Comparison of ENCODE assay signal across 10 mouse cellular contexts in the genomic region with DNA sequence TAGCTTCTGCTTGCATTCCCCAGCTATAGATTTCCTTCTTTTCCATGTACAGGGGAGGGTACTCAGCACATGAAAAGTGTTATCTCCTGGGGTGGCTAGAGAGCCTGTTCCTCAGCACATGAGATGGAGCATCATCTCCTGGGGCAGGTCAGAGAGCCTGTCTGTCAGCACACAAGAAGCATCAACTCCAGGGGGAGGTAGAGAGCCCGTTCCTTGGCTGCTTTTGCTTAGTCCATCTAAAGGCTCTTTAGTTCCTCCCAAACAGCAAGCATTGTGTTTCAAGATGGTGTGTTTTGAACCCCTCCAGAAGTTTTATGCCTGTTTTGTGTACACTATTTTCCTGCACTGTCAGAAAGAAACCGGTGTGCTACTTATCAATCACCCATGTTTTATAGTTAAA. TPM values are rescaled to one million over a fixed set of nuclear protein-coding genes. Genes with fewer than 3 reads are reported as not detected.
DNase-seq lines count a peak whose midpoint lies in the region; ATAC-seq lines count a peak whose summit lies in the region.
"Had no signal": no experiment of that assay in that cellular context is flagged by ENCODE, and none has a peak within 500 bp of the region (broad histone marks: within the 10 kb centered on the region; RNA-seq: fewer than 3 reads in every experiment).

No protein-coding gene starts in this region.

- no peaks in the 10 kb centered on the region for H3K9me3 ChIP-seq in hindbrain, embryonic 10.5 days
- no peaks in the 10 kb centered on the region for H3K9me3 ChIP-seq in hindbrain, embryonic 14.5 days (ENCODE audit: control insufficient read depth, low read length)
- H3K9me3 ChIP-seq in midbrain, embryonic 14.5 days (ENCODE audit: control insufficient read depth, low read length) = no peaks in the 10 kb centered on the region
- H3K9me3 ChIP-seq in midbrain, embryonic 16.5 days (replicated peaks; ENCODE audit: control insufficient read depth, low read length, poor library complexity, severe bottlenecking) = no peaks in the 10 kb centered on the region
- H3K9me3 ChIP-seq: liver, embryonic 15.5 days had no signal

- DNase-seq in hindbrain, embryonic 10.5 days (ENCODE audit: low spot score) = peak; percentile 2
- no peak for DNase-seq in hindbrain, embryonic 14.5 days (ENCODE audit: low spot score)
- peak; percentile 1 for DNase-seq in midbrain, embryonic 14.5 days
- DNase-seq in brain, adult 2 months (ENCODE audit: low read depth, low spot score) = peak; percentile 23
- peak; percentile 20 for DNase-seq in retina, postnatal 1 day

- no peaks in the 10 kb centered on the region for H3K4me1 ChIP-seq in hindbrain, embryonic 10.5 days (replicated peaks)
- no peaks in the 10 kb centered on the region for H3K4me1 ChIP-seq in hindbrain, embryonic 14.5 days (replicated peaks; ENCODE audit: control insufficient read depth, insufficient read depth, low read length)
- no peaks in the 10 kb centered on the region for H3K4me1 ChIP-seq in midbrain, embryonic 14.5 days (ENCODE audit: control insufficient read depth, insufficient read depth, low read length)
- no peaks in the 10 kb centered on the region for H3K4me1 ChIP-seq in midbrain, embryonic 16.5 days (ENCODE audit: control insufficient read depth, insufficient read depth, low read length)
- H3K4me1 ChIP-seq: liver, embryonic 15.5 days had no signal

- no peak overlapping the region for H3K27ac ChIP-seq in hindbrain, embryonic 10.5 days
- no peak overlapping the region for H3K27ac ChIP-seq in hindbrain, embryonic 14.5 days
- no peak overlapping the region for H3K27ac ChIP-seq in midbrain, embryonic 14.5 days (replicated peaks; ENCODE audit: low read depth, low read length)
- no peak overlapping the region for H3K27ac ChIP-seq in midbrain, embryonic 16.5 days (ENCODE audit: low read length)
- H3K27ac ChIP-seq: liver, embryonic 15.5 days had no signal

- H3K27me3 ChIP-seq in hindbrain, embryonic 10.5 days (ENCODE audit: insufficient read depth, poor library complexity, severe bottlenecking) = no peaks in the 10 kb centered on the region
- H3K27me3 ChIP-seq in hindbrain, embryonic 14.5 days (ENCODE audit: control insufficient read depth, insufficient read depth, low read length) = no peaks in the 10 kb centered on the region
- H3K27me3 ChIP-seq in midbrain, embryonic 14.5 days (ENCODE audit: control insufficient read depth, insufficient read depth, low read length) = no peaks in the 10 kb centered on the region
- no peaks in the 10 kb centered on the region for H3K27me3 ChIP-seq in midbrain, embryonic 16.5 days (ENCODE audit: control insufficient read depth, insufficient read depth, low read depth, low read length)
- H3K27me3 ChIP-seq: liver, embryonic 15.5 days had no signal

- H3K9ac ChIP-seq in hindbrain, embryonic 14.5 days = no peak overlapping the region
- H3K9ac ChIP-seq in midbrain, embryonic 14.5 days (replicated peaks; ENCODE audit: low read length) = no peak overlapping the region
- no peak overlapping the region for H3K9ac ChIP-seq in midbrain, embryonic 16.5 days (ENCODE audit: low read depth, low read length)
- H3K9ac ChIP-seq: liver, embryonic 15.5 days had no signal

- no peak for ATAC-seq in hindbrain, embryonic 14.5 days (ENCODE audit: low FRiP score)
- ATAC-seq in midbrain, embryonic 14.5 days (ENCODE audit: low FRiP score, low TSS enrichment) = no peak
- ATAC-seq in midbrain, embryonic 16.5 days = no peak
- no peak for ATAC-seq in inflammation-experienced regulatory T-cells, adult 6 months

- H3K36me3 ChIP-seq in hindbrain, embryonic 10.5 days = no peaks in the 10 kb centered on the region
- H3K36me3 ChIP-seq in hindbrain, embryonic 14.5 days (replicated peaks; ENCODE audit: control insufficient read depth, insufficient read depth) = no peaks in the 10 kb centered on the region
- no peaks in the 10 kb centered on the region for H3K36me3 ChIP-seq in midbrain, embryonic 14.5 days (ENCODE audit: control insufficient read depth, insufficient read depth, low read length)
- no peaks in the 10 kb centered on the region for H3K36me3 ChIP-seq in midbrain, embryonic 16.5 days (ENCODE audit: control insufficient read depth, insufficient read depth, low read length)
- H3K36me3 ChIP-seq: liver, embryonic 15.5 days had no signal

- 45% methylated on average over 2 of the region's 2 CpGs for WGBS in hindbrain, embryonic 10.5 days
- WGBS in hindbrain, embryonic 14.5 days = 46% methylated on average over 2 of the region's 2 CpGs
- 46% methylated on average over 2 of the region's 2 CpGs for WGBS in midbrain, embryonic 14.5 days
- WGBS in midbrain, embryonic 16.5 days = 51% methylated on average over 2 of the region's 2 CpGs

- no peak overlapping the region for H3K4me3 ChIP-seq in hindbrain, embryonic 10.5 days
- no peak overlapping the region for H3K4me3 ChIP-seq in hindbrain, embryonic 14.5 days (replicated peaks; ENCODE audit: low read length)
- no peak overlapping the region for H3K4me3 ChIP-seq in midbrain, embryonic 14.5 days (replicated peaks; ENCODE audit: low read depth, low read length)
- H3K4me3 ChIP-seq in midbrain, embryonic 16.5 days (ENCODE audit: low read depth, low read length) = no peak overlapping the region
- H3K4me3 ChIP-seq: liver, embryonic 15.5 days had no signal

- no peak overlapping the region for H3K4me2 ChIP-seq in hindbrain, embryonic 14.5 days (replicated peaks)
- no peak overlapping the region for H3K4me2 ChIP-seq in midbrain, embryonic 14.5 days (ENCODE audit: low read length)
- no peak overlapping the region for H3K4me2 ChIP-seq in midbrain, embryonic 16.5 days (ENCODE audit: low read length)
- H3K4me2 ChIP-seq: liver, embryonic 15.5 days had no signal

RNA-seq across cellular contexts. Expression of a gene that starts 2.5 kb away (rescaled TPM):
- polyA plus RNA-seq in hindbrain, embryonic 10.5 days (2016; fragmentation: Nextera tagmentation; extraction: Ambion mirVana) = not detected in 2 replicates
- not detected in 2 replicates for polyA plus RNA-seq in hindbrain, embryonic 14.5 days (2014; fragmentation: Nextera tagmentation; extraction: Ambion mirVana)
- polyA plus RNA-seq in midbrain, embryonic 14.5 days (2014; fragmentation: Nextera tagmentation; extraction: Ambion mirVana) = not detected in 2 replicates
- polyA plus RNA-seq in midbrain, embryonic 16.5 days (2015; fragmentation: Nextera tagmentation; extraction: Ambion mirVana) = not detected in 2 replicates
- polyA plus RNA-seq in inflammation-experienced regulatory T-cells, adult 6 months (2017; shearing (Covaris generic)) = not detected
- polyA plus RNA-seq: heart, embryonic 14.5 days; large intestine, adult 2 months had no signal
